Mouse (Mus musculus): ENCODE data around the gene Tsga10ip. TPM values are rescaled to one million over a fixed set of nuclear protein-coding genes. Genes with fewer than 3 reads are reported as not detected.
"Not testable (repeated sequence)": the region's sequence is repeated elsewhere in the genome, so short reads cannot be mapped to it uniquely, and the experiment has no call there.

Tsga10ip gene
- polyA plus RNA-seq, 1 experiment from 2014 or later = not detected

GRCm38 (mm10) chr19:5365751-5366150, 36.6 kb downstream of the Tsga10ip start:
- no peaks in the 10 kb centered on the region for H3K27me3 ChIP-seq
- H3K4me3 ChIP-seq (replicated peaks) = peak overlapping the region; percentile 98
- H3K4me2 ChIP-seq = peak overlapping the region; percentile 90
- peaks cover 53% of the 10 kb centered on the region for H3K36me3 ChIP-seq
- 3% methylated on average over 11 of the region's 11 CpGs for WGBS (ENCODE audit: insufficient replicate concordance)
- peaks cover 38% of the 10 kb centered on the region for H3K4me1 ChIP-seq (replicated peaks)
- H3K9ac ChIP-seq = peak overlapping the region; percentile 95
- H3K9me3 ChIP-seq (replicated peaks) = no peaks in the 10 kb centered on the region
- ATAC-seq (ENCODE audit: low read depth) = no peak
- DNase-seq = no peak
- peak overlapping the region; percentile 91 for H3K27ac ChIP-seq

- Histone ChIP-seq H3K27ac (no peak overlapping the region), H3K4me1 (replicated peaks) (peaks cover 38% of the 10 kb centered on the region), H3K9ac (no peak overlapping the region), H3K27me3 (no peaks in the 10 kb centered on the region), H3K4me3 (replicated peaks) (no peak overlapping the region), H3K4me2 (no peak overlapping the region; the same call in 1 of the 2 replicates), H3K9me3 (replicated peaks) (no peaks in the 10 kb centered on the region), H3K36me3 (peaks cover 37% of the 10 kb centered on the region)
- DNase-seq (no peak), ATAC-seq (ENCODE audit: low read depth) (no peak)
- WGBS (ENCODE audit: insufficient replicate concordance) = 77% methylated on average over 2 of the region's 2 CpGs
Measured at GRCm38 (mm10) chr19:5364124-5364523, 38.2 kb downstream of the Tsga10ip start.

DNA sequence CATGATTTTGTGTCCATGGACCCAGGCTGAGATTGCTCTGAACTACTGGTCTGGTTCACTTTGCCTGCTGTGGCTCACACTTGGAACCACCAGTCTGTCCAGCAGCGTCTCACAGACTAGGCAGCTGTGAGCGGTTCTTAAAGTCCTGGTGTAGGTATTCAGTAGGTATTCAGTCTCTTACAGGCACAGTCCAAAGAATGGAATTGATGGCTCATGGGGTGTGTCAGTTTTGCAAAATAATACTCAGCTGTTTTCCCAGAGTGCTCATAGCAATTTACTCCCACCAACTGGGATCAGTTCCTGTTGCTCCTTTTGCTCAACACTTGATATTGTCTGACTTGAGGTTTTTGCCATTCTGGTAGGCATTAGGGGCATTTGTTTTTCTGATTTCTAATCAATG, 40.1 kb downstream of the Tsga10ip start:
- DNase-seq (no peak), ATAC-seq (ENCODE audit: low read depth) (no peak)
- 68% methylated on average over 2 of the region's 2 CpGs for WGBS (ENCODE audit: insufficient replicate concordance)
- Histone ChIP-seq H3K4me2 (no peak overlapping the region), H3K36me3 (peaks cover 22% of the 10 kb centered on the region), H3K4me1 (replicated peaks) (peaks cover 30% of the 10 kb centered on the region), H3K9ac (no peak overlapping the region), H3K27ac (no peak overlapping the region), H3K9me3 (replicated peaks) (no peaks in the 10 kb centered on the region), H3K4me3 (replicated peaks) (no peak overlapping the region), H3K27me3 (no peaks in the 10 kb centered on the region)

DNA sequence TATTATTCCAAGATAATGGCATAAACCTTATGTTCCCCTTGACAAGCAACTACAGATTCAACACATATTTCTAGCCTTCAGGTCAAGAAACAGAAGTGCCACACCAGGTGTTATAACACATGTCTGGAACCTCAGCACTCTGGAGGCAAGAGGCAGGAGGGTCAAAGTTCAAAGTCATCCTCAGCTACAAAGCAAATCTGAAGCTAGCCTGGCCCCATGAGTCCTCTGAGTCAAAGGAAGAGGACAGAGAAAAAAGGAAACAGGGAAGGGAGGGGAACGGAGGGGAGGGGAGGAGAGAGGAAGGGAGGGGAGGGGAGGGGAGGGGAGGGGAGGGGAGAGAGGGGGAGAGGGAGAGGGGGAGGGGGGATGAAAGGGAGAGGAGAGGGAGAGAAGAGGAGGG, 46.2 kb downstream of the Tsga10ip start:
- H3K4me1 ChIP-seq (replicated peaks) = peaks cover 12% of the 10 kb centered on the region; the same call in 1 of the 2 replicates
- no CpG with 5 or more reads among the region's 1 CpGs for WGBS (ENCODE audit: insufficient replicate concordance)
- H3K36me3 ChIP-seq = no peaks in the 10 kb centered on the region
- no peak overlapping the region for H3K9ac ChIP-seq
- H3K27me3 ChIP-seq = no peaks in the 10 kb centered on the region
- ATAC-seq (ENCODE audit: low read depth) (no peak), DNase-seq (no peak)
- no peaks in the 10 kb centered on the region for H3K9me3 ChIP-seq (replicated peaks)
- no peak overlapping the region for H3K27ac ChIP-seq
- no peak overlapping the region for H3K4me2 ChIP-seq
- no peak overlapping the region for H3K4me3 ChIP-seq (replicated peaks)

GRCm38 (mm10) chr19:5353609-5354008, 48.7 kb downstream of the Tsga10ip start:
- H3K27ac ChIP-seq = no peak overlapping the region
- WGBS (ENCODE audit: insufficient replicate concordance) = 59% methylated on average over 2 of the region's 2 CpGs
- no peaks in the 10 kb centered on the region for H3K9me3 ChIP-seq (replicated peaks)

GRCm38 (mm10) chr19:5349502-5349873, 52.8 kb downstream of the Tsga10ip start, which contains the start of gene Cst6:
Gene Cst6, minus strand, starts transcription at chr19:5349574.
- ATAC-seq (ENCODE audit: low read depth); H3K36me3 ChIP-seq; DNase-seq; H3K27ac ChIP-seq; H3K27me3 ChIP-seq; H3K9me3 ChIP-seq (replicated peaks): not testable (repeated sequence)
- H3K9ac ChIP-seq = peak within 1 kb of the TSS; percentile 61
- peak within 1 kb of the TSS; percentile 81 for H3K4me2 ChIP-seq
- 56% methylated on average over 6 of the region's 6 CpGs for WGBS (ENCODE audit: insufficient replicate concordance)
- H3K4me1 ChIP-seq (replicated peaks) = peaks cover 10% of the 10 kb centered on the region
- peak within 1 kb of the TSS; percentile 51 for H3K4me3 ChIP-seq (replicated peaks)

More at GRCm38 (mm10) chr19:5353609-5354008, 48.7 kb downstream of the Tsga10ip start:
- ATAC-seq (ENCODE audit: low read depth) (no peak), DNase-seq (no peak)
- Histone ChIP-seq H3K36me3 (no peaks in the 10 kb centered on the region), H3K9ac (no peak overlapping the region), H3K4me1 (replicated peaks) (peaks cover 20% of the 10 kb centered on the region), H3K4me3 (replicated peaks) (no peak overlapping the region), H3K4me2 (no peak overlapping the region), H3K27me3 (no peaks in the 10 kb centered on the region)

DNA sequence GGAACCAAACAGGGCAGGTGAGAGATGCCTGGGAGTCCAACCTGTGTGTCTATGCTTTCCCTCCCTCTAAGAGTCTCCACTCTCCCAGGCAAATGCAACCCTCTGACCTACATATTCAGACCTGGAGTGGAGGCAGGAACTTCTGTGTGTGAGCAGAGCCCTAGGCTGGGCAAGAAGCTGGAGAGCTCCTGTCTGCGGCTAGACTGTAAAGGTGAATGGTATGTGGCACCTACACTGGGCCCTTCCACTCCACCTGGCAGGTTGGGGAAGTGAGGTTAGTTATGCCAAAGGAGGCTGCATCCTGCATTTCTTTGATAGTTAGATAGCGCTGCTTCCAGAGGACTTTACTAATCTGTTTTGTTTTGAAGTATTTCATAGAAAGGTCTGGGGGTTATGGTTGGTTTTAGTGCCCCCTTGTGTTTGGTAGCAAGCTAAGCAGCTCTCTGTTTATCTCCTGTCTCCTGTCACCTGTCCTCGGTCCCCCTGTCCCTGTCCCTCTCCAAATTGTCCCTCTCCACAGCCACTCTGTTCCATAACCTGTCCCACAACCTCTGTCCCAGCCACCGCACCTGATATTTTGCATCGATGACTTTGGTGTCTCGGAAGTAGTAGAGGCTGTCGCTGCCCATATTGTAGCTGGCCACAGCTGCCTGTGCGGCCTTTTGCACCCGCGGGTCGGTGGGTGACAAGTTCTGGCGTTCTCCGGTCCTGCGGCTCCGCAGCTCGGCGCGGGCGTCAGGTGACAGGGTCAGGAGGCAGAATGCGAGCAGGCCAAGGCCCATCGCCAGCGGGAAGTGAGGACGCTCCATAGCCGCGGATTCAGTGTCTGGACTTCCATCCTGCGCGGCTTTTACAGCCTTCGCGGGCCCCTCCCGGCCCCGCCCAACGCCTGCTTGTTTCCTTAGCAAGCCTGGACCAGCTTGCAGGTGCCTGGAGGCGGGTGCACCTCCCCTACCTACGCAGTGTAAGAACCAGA, 53.5 kb downstream of the Tsga10ip start:
- DNase-seq (no peak), ATAC-seq (ENCODE audit: low read depth) (peak; percentile 47; the same call in 1 of the 2 replicates)
- Histone ChIP-seq H3K4me3 (replicated peaks) (peak overlapping the region; percentile 51), H3K27ac (no peak overlapping the region), H3K9ac (peak overlapping the region; percentile 61), H3K4me1 (replicated peaks) (peaks cover 10% of the 10 kb centered on the region), H3K9me3 (replicated peaks) (no peaks in the 10 kb centered on the region), H3K4me2 (peak overlapping the region; percentile 81), H3K36me3 (no peaks in the 10 kb centered on the region), H3K27me3 (no peaks in the 10 kb centered on the region)
- WGBS (ENCODE audit: insufficient replicate concordance) = 5% methylated on average over 34 of the region's 34 CpGs

DNA sequence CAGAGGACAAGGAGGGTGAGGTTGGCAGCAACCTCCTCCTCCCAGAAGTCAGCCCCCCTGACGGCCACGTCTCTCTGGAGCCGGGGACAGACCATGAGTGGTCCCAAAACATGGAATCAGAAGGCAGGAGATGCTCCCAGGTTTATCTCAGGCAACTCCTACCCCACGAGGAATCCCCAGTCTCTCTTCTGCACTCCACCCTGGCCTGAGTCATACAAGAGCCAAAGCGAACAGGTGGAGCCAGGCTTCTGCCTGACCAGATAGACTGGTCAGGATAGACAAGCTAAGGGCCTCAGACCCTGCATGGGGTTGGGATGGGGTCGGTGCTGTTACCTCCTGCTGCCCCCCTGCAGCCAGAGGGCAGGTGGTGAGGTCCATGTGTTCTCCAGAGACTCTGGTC, 54.3 kb downstream of the Tsga10ip start:
- no peak for DNase-seq
- no peaks in the 10 kb centered on the region for H3K27me3 ChIP-seq

DNA sequence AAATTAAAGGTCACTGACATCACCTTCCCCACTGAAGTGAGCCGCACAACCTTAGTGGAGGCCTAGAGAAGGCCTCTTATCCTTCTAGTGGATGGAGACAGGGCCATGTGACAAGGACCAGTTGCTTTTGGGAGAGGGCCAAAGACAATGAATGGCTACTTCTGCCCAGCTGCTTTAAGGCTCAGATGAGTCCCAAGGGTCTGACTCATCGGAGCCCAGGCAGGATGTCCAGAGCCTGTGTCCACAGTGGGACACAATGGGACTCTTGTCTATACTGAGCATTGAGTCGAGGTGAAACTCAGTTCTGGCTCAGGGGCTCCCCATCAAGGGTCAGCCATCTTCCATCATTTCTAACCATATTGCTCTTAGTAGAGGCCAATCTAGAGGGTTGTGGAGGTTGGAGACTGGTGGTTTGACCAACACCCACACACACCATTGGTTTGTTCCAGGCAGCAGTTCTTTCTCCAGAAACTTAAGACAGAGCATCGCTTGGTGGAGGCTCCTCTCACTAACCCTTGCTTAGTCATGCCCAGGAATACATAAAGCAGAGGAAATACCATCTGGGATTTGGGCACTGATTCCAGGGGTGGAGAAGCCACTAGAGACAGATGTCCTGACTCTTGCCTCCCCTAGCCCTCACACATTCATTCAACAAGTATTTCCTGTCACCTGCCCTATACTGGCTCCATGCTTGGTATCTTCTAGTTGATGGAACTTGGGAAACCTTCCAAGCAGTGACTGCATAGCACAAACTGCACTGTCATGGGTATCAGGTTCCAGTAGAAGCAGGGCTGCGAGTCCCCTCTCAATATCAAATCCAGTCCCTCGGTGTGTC, 56.8 kb downstream of the Tsga10ip start:
- 59% methylated on average over 6 of the region's 6 CpGs for WGBS (ENCODE audit: insufficient replicate concordance)
- Histone ChIP-seq H3K36me3 (no peaks in the 10 kb centered on the region), H3K4me2 (no peak overlapping the region), H3K9me3 (replicated peaks) (no peaks in the 10 kb centered on the region), H3K27me3 (no peaks in the 10 kb centered on the region), H3K27ac (no peak overlapping the region), H3K9ac (no peak overlapping the region), H3K4me1 (replicated peaks) (peaks cover 10% of the 10 kb centered on the region), H3K4me3 (replicated peaks) (no peak overlapping the region)
- ATAC-seq (ENCODE audit: low read depth) (no peak), DNase-seq (no peak)

More for the DNA sequence above, 54.3 kb downstream of the Tsga10ip start:
- WGBS (ENCODE audit: insufficient replicate concordance) = 58% methylated on average over 6 of the region's 6 CpGs
- no peak overlapping the region for H3K4me3 ChIP-seq (replicated peaks)
- 0 out of 2 replicates have a peak, but pooled peaks have one; percentile 29 for ATAC-seq (ENCODE audit: low read depth)
- no peaks in the 10 kb centered on the region for H3K36me3 ChIP-seq
- no peaks in the 10 kb centered on the region for H3K9me3 ChIP-seq (replicated peaks)
- no peak overlapping the region for H3K9ac ChIP-seq
- no peak overlapping the region for H3K4me2 ChIP-seq
- peaks cover 10% of the 10 kb centered on the region for H3K4me1 ChIP-seq (replicated peaks)
- no peak overlapping the region for H3K27ac ChIP-seq

DNA sequence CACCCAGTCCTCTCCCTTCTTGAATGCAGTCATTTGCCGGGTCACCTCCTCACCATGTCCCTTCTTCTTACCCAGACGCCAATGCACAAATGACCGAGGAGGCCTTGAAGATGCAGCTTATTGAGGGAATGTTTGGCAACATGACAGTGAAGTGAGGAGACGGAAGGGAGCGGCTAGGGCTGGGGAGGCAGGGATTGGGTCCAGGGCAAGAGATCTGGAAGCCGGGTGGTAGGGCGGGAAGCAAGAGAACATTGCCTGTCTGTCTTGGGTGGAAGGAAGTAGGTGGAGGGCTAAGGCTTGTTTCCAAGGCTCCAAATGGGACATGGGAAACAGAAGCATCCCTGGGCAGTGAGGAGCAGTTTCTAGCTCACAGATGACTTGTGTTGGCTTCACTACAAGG, 61.0 kb downstream of the Tsga10ip start:
- Histone ChIP-seq H3K27me3 (no peaks in the 10 kb centered on the region), H3K27ac (no peak overlapping the region), H3K9ac (no peak overlapping the region), H3K9me3 (replicated peaks) (no peaks in the 10 kb centered on the region), H3K4me3 (replicated peaks) (no peak overlapping the region), H3K4me2 (no peak overlapping the region), H3K4me1 (replicated peaks) (no peaks in the 10 kb centered on the region), H3K36me3 (no peaks in the 10 kb centered on the region)
- ATAC-seq (ENCODE audit: low read depth) = no peak
- 81% methylated on average over 7 of the region's 7 CpGs for WGBS (ENCODE audit: insufficient replicate concordance)
- DNase-seq = no peak
